Mouse (Mus musculus): Measurements from ENCODE around the gene Plcb1. TPM values are rescaled to one million over a fixed set of nuclear protein-coding genes. Genes with fewer than 3 reads are reported as not detected.

The Plcb1 gene
- polyA plus RNA-seq, 1 experiment from 2014 or later, result 7.9 TPM

DNA sequence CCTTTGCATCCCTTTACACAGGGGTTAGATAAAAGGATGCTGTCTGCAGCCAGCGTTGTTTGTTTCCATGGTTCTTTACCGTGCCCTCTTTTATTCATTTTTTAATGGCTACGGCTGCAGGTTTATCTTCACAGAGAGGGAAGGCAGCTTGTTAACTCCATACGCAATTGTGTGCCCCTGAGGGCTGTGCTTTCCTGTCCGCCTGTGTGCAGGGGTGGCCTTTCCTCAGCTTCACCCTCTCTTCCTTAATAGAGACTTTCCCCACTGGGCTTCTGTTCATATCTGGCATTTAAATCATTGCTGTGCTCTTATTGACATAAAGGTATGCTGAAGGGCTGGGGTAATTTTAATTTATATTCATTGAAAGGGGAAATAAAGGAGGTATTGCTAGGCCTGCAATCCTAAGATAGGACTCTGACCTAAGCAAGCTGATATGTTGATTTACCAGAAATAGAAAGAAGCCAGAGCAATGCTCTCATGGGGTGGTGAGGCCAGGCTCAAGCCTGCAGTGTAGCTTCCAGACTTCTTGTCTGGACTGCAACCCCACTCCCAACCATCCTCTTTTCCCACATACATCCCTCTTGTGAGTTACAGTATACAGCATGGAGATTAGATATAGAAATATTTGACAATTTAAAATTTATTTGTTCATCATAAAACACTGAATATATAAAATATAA lies 623.7 kb downstream of the Plcb1 start:
- no peak overlapping the region for H3K4me3 ChIP-seq (ENCODE audit: low read depth, low read length)
- ATAC-seq (no peak), DNase-seq (no peak)
- no peaks in the 10 kb centered on the region for H3K36me3 ChIP-seq (replicated peaks; ENCODE audit: insufficient read depth, low read length)
- 66% methylated on average over 5 of the region's 5 CpGs for WGBS (ENCODE audit: insufficient replicate concordance)
- H3K9me3 ChIP-seq (ENCODE audit: low read length), result no peaks in the 10 kb centered on the region
- H3K4me1 ChIP-seq (ENCODE audit: insufficient read depth), result no peaks in the 10 kb centered on the region
- no peak overlapping the region for H3K27ac ChIP-seq (ENCODE audit: low read depth)
- H3K9ac ChIP-seq (replicated peaks), result no peak overlapping the region
- TF ChIP-seq EP300 (IDR thresholded peaks at IDR 0.05; ENCODE audit: low read depth) (no peak), CTCF (IDR thresholded peaks at IDR 0.05; ENCODE audit: low read depth) (no peak)
- no peak overlapping the region for H3K4me2 ChIP-seq (ENCODE audit: low read depth, low read length)
- no peaks in the 10 kb centered on the region for H3K27me3 ChIP-seq (ENCODE audit: insufficient read depth, low read length)

DNA sequence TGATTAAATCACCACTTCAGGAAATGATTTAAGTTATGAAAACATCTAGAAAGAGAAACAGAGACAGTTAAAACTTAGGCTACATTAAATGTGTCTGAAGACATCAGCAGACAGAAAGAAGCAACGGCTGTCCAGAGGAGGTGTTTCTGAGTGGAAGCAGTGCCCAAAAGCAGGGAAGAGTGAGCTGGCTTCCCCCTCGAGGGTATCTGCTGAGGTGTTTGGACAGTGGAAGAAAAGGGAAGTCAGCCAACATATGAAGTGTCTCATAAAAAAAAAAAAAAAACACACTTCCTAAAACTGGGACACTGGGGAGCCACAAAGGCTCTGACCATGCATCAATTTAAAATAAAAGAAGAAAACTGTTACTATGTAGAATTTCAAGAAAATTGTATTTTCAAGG lies 625.8 kb downstream of the Plcb1 start:
- no peak overlapping the region for H3K9ac ChIP-seq (replicated peaks)
- no peaks in the 10 kb centered on the region for H3K36me3 ChIP-seq (replicated peaks; ENCODE audit: insufficient read depth, low read length)
- no peaks in the 10 kb centered on the region for H3K27me3 ChIP-seq (ENCODE audit: insufficient read depth, low read length)
- no peak overlapping the region for H3K27ac ChIP-seq (ENCODE audit: low read depth)
- H3K9me3 ChIP-seq (ENCODE audit: low read length), result no peaks in the 10 kb centered on the region
- no peak for DNase-seq
- no peak for ATAC-seq
- no peaks in the 10 kb centered on the region for H3K4me1 ChIP-seq (ENCODE audit: insufficient read depth)
- TF ChIP-seq EP300 (IDR thresholded peaks at IDR 0.05; ENCODE audit: low read depth), result no peak
- H3K4me2 ChIP-seq (ENCODE audit: low read depth, low read length), result no peak overlapping the region
- 37% methylated on average over 2 of the region's 2 CpGs for WGBS (ENCODE audit: insufficient replicate concordance)
- no peak overlapping the region for H3K4me3 ChIP-seq (ENCODE audit: low read depth, low read length)

DNA sequence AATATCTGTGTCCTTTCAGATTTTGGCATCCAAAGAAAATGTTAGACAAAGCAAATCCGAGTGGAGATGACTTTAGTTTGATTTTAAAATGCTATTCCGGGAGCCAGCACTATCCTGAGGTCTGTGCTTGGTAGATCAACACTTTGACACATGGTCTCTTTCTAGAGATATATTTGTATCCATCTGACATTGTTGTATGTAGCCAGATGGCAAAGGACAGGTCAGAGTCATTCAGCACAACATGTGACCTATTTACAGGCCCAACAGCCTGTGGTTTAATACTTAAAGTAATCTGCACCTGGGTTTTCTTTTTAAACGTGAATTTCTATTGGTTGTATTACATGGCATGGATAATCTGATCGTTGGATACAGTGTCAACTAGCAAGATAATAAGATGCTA lies 629.3 kb downstream of the Plcb1 start:
- no peak overlapping the region for H3K27ac ChIP-seq (ENCODE audit: low read depth)
- no peaks in the 10 kb centered on the region for H3K36me3 ChIP-seq (replicated peaks; ENCODE audit: insufficient read depth, low read length)
- no peaks in the 10 kb centered on the region for H3K9me3 ChIP-seq (ENCODE audit: low read length)
- 64% methylated on average over 4 of the region's 4 CpGs for WGBS (ENCODE audit: insufficient replicate concordance)
- H3K4me1 ChIP-seq (ENCODE audit: insufficient read depth), result no peaks in the 10 kb centered on the region
- no peak overlapping the region for H3K4me3 ChIP-seq (ENCODE audit: low read depth, low read length)
- H3K4me2 ChIP-seq (ENCODE audit: low read depth, low read length), result no peak overlapping the region
- DNase-seq (no peak), ATAC-seq (no peak)
- TF ChIP-seq CTCF (IDR thresholded peaks at IDR 0.05; ENCODE audit: low read depth), result no peak
- TF ChIP-seq EP300 (IDR thresholded peaks at IDR 0.05; ENCODE audit: low read depth), result no peak
- H3K9ac ChIP-seq (replicated peaks), result no peak overlapping the region
- H3K27me3 ChIP-seq (ENCODE audit: insufficient read depth, low read length), result no peaks in the 10 kb centered on the region

GRCm38 (mm10) chr2:135419301-135419700 lies 633.4 kb downstream of the Plcb1 start:
- ATAC-seq (no peak), DNase-seq (no peak)
- TF ChIP-seq CTCF (IDR thresholded peaks at IDR 0.05; ENCODE audit: low read depth) (no peak), EP300 (IDR thresholded peaks at IDR 0.05; ENCODE audit: low read depth) (no peak)
- Histone ChIP-seq H3K4me1 (ENCODE audit: insufficient read depth) (no peaks in the 10 kb centered on the region), H3K4me2 (ENCODE audit: low read depth, low read length) (no peak overlapping the region), H3K27ac (ENCODE audit: low read depth) (no peak overlapping the region), H3K4me3 (ENCODE audit: low read depth, low read length) (no peak overlapping the region), H3K27me3 (ENCODE audit: insufficient read depth, low read length) (no peaks in the 10 kb centered on the region), H3K9ac (replicated peaks) (no peak overlapping the region), H3K9me3 (ENCODE audit: low read length) (no peaks in the 10 kb centered on the region), H3K36me3 (replicated peaks; ENCODE audit: insufficient read depth, low read length) (no peaks in the 10 kb centered on the region)
- WGBS (ENCODE audit: insufficient replicate concordance), result 79% methylated on average over 5 of the region's 5 CpGs

DNA sequence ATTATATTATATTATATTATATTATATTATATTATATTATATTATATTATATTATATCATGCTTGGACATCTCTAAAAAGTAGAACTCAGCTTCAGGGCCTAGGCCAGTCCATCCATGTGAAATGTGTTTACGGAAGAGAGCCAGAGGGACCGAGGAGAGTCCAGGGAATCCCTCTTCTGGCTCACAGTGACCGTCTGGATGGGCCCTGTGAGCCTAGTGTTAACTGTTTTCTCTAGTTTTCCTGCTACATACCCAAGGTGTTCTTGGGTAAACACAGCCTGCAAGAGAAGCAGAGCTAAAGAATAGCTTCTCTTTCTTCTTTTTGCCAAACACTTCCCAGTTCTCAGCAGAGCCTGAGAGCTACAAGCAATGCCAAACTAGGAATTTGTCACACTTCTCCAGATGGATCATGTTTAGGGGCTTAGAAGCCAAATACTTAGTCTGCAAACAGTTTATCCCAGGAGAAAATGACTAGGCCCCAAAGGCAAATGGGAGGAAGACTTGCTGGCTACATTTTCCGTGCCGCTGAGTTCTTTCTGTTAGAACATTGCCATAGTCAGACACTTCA lies 649.2 kb downstream of the Plcb1 start:
- WGBS (ENCODE audit: insufficient replicate concordance), result 77% methylated on average over 5 of the region's 5 CpGs
- Histone ChIP-seq H3K27me3 (ENCODE audit: insufficient read depth, low read length) (no peaks in the 10 kb centered on the region), H3K4me2 (ENCODE audit: low read depth, low read length) (no peak overlapping the region), H3K9me3 (ENCODE audit: low read length) (no peaks in the 10 kb centered on the region), H3K36me3 (replicated peaks; ENCODE audit: insufficient read depth, low read length) (no peaks in the 10 kb centered on the region), H3K4me3 (ENCODE audit: low read depth, low read length) (no peak overlapping the region), H3K9ac (replicated peaks) (no peak overlapping the region), H3K27ac (ENCODE audit: low read depth) (no peak overlapping the region), H3K4me1 (ENCODE audit: insufficient read depth) (no peaks in the 10 kb centered on the region)
- ATAC-seq (no peak), DNase-seq (no peak)
- no peak for TF ChIP-seq EP300 (IDR thresholded peaks at IDR 0.05; ENCODE audit: low read depth)
- TF ChIP-seq CTCF (IDR thresholded peaks at IDR 0.05; ENCODE audit: low read depth), result no peak

GRCm38 (mm10) chr2:135439034-135439433 lies 653.2 kb downstream of the Plcb1 start:
- Histone ChIP-seq H3K27me3 (ENCODE audit: insufficient read depth, low read length) (no peaks in the 10 kb centered on the region), H3K27ac (ENCODE audit: low read depth) (no peak overlapping the region), H3K9ac (replicated peaks) (no peak overlapping the region), H3K4me2 (ENCODE audit: low read depth, low read length) (no peak overlapping the region), H3K36me3 (replicated peaks; ENCODE audit: insufficient read depth, low read length) (no peaks in the 10 kb centered on the region), H3K4me3 (ENCODE audit: low read depth, low read length) (no peak overlapping the region), H3K9me3 (ENCODE audit: low read length) (no peaks in the 10 kb centered on the region), H3K4me1 (ENCODE audit: insufficient read depth) (no peaks in the 10 kb centered on the region)
- DNase-seq, result no peak
- ATAC-seq, result no peak
- 72% methylated on average over 3 of the region's 3 CpGs for WGBS (ENCODE audit: insufficient replicate concordance)
- TF ChIP-seq CTCF (IDR thresholded peaks at IDR 0.05; ENCODE audit: low read depth) (no peak), EP300 (IDR thresholded peaks at IDR 0.05; ENCODE audit: low read depth) (no peak)
